Mouse (Mus musculus) brown adipose tissue, adult 24 weeks (tissue): ENCODE data around the gene Klre1. TPM values are rescaled to one million over a fixed set of nuclear protein-coding genes. Genes with fewer than 3 reads are reported as not detected.
"Not testable (repeated sequence)": the region's sequence is repeated elsewhere in the genome, so short reads cannot be mapped to it uniquely, and the experiment has no call there.

Source experiments
- H3K27ac ChIP-seq: fragments of 200-500 bp; replicated peaks from 2 replicates; pipeline ENCODE4 v1.5.1; 2012; ENCODE audit warnings: low read depth, mild to moderate bottlenecking, low read length
- H3K4me1 ChIP-seq: fragments of 200-500 bp; 2 replicates; pipeline ENCODE4 v1.6.1; 2012; ENCODE audit warnings: low read length, mixed read lengths; ENCODE audit not compliant: control insufficient read depth, insufficient read depth, insufficient read length
- H3K4me3 ChIP-seq: fragments of 200-500 bp; 2 replicates; pipeline ENCODE4 v1.5.1; 2012; ENCODE audit warnings: low read depth, mild to moderate bottlenecking, low read length, moderate library complexity; ENCODE audit not compliant: insufficient read depth
- polyA plus RNA-seq: library from polyadenylated mRNA; stranded (reverse); fragments of >200 nt; gene quantifications from 2 replicates; pipeline ENCODE4 v1.2.4, GENCODE M21; 2012; ENCODE audit not compliant: missing spikeins, insufficient read depth, insufficient read length

Klre1 gene
- polyA plus RNA-seq, 1 experiment, result not detected

DNA sequence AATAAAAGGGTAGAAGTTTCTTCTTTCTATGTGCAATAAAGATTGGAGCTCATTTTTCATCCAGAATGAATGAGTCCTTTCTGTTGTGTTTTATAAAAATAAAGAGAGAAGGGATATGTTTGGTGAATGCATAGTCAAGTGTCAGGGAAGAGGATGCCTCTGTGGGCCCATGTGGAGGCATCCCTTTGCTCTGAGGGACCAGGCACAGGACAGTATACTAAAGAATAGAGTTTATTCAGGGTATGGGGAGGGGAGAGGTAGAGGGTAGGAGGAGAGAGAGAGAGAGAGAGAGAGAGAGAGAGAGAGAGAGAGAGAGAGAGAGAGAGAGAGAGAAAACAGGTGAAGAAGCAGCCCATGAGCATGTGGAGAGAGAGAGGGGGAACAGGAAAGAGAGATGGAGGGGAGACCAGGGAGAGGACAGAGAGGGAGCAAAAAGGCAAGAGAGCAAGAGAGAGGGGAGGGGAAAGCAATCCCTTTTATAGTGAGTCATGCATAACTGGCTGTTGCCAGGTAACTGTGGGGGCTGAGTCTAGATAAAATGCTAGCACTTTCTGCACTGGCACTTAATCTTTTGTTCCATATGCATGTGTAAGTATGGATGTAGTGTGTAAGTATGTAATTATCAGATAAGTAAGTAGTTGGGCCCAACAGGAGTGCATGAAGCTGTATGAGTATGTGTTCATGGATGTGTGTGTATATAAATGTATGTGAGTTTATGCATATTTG is 20.2 kb upstream of the Klre1 start:
- no peak overlapping the region for H3K4me3 ChIP-seq
- no peaks in the 10 kb centered on the region for H3K4me1 ChIP-seq
- H3K27ac ChIP-seq, result no peak overlapping the region

DNA sequence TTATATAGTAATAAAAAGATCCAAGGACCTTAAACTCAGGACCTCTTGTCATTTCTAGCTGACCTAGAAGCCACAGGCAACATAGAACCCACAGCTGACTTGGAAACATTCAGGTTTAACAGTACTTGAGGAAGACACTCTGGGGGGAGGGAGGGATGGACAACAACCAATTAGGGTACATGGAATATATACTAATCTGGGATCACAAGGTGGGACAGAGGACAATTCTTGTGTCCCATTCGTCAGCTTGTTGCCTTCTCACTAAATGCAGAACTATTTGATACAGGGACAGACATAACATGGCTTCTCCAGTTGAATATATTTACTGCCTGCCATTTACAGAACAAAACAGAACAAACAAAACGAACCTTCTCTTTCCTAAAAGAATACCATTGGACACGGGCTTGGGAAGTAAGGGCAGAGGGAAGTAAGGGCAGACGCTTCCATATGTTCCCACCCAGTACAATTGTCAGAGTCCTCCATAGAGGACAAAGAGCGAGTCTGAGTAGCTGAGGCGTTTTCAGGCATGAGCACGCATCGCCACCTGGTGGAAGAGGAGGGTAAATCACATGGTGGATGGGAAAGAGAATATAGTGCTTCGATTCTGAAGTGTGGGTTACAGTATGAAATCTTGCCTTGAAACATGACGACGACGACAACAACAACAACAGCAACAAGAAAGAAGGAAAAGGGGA is 18.6 kb upstream of the Klre1 start:
- Histone ChIP-seq H3K4me3 (no peak overlapping the region), H3K4me1 (no peaks in the 10 kb centered on the region), H3K27ac (no peak overlapping the region)

DNA sequence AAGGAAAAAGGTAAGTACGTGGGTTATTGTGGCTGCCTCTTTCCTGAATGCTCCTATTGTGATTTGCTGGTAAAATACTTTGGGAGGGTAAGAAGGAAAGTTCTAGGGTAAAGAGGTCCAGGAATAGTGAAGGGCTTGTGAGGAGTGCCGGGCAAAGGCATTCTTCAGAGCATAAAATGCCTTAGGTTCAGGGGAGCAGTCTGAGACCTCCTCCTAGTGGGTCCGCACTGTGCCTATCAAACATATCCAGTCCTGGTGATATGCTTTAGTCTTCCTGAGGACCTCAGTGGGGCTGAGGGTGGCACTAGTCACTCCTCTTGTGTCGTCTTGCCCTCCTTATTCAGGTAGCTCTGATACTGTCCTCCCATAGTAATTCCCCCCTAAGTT is 18.1 kb upstream of the Klre1 start:
- Histone ChIP-seq H3K27ac (no peak overlapping the region), H3K4me1 (no peaks in the 10 kb centered on the region), H3K4me3 (no peak overlapping the region)

DNA sequence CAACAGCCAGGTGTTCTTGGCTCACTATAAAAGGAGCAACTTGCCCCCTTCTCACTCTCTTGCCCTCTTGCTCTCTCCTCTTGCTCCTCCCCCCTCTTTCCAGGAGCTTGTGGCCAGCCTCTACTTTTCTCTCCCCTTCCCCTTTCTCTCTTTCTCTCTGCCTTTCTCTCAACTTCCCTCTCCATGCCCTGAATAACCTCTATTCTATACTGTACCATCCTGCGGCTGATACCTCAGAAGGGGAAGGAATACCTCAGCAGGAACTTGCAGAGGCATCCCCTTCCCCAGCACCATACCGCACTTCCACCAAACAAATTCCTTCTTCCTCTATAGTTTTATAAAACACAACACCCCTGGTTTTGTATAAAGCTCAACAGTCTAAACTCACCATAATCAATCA is 12.4 kb upstream of the Klre1 start:
- no peaks in the 10 kb centered on the region for H3K4me1 ChIP-seq
- no peak overlapping the region for H3K27ac ChIP-seq
- H3K4me3 ChIP-seq, result no peak overlapping the region

DNA sequence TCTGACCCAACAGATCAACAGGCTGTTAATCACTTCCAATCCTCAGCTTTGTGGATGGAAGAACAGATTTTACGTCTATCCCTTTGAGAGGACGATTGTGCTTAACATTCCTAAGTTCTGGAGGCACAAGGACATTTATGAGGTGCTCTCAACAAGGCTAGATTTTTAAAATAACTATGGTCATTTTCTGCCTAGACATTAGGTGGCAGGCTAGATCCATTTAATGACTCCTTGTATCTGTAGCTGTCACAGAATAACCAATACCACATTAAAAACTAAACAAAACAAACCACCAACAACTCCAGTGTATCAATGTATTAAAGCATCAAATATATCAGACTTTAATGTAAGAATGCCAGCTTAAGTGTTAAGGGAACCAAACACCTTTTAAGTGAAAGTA is 2.4 kb upstream of the Klre1 start:
- Histone ChIP-seq H3K4me3 (no peak overlapping the region), H3K4me1 (no peaks in the 10 kb centered on the region), H3K27ac (no peak overlapping the region)

DNA sequence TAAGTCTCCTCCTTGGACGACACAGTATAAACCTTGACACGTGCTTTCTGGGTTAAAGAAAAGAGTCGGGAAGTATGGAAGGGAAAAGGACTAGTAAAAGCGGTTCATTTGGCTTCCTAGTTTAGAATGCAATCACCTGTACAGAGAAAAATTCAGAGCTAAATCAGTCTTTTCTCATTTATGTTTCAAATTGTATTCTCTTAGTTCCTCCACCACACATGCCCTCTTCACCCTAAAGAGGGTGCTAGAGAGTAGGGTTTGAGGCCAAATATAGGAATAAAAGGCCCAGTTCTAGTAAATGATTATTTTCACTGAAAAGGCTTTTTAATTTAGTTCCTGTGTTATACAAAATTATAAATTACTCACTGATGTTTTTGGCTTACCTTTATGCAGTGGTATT is 3.6 kb downstream of the Klre1 start:
- no peaks in the 10 kb centered on the region for H3K4me1 ChIP-seq
- H3K27ac ChIP-seq, result no peak overlapping the region
- H3K4me3 ChIP-seq, result no peak overlapping the region

DNA sequence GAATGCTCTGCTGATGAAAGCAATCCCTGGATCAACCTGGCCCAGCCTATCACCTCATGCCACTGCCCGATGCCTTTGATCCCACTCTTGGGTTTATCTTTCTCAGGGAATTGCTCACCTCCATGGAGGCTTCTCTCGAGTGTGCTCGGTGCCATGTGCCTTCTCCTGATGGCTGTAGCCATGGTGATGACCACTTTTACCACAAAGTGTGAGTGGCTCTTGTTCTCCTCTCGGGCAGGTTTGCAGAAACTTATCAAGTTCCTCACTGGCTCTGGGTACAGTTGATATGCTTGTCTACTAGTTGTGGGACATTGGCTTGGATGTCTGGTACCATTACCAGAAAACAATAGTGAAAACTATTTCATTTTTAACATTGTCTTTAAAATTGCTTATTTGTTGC is 4.2 kb downstream of the Klre1 start:
- H3K27ac ChIP-seq, result no peak overlapping the region
- no peaks in the 10 kb centered on the region for H3K4me1 ChIP-seq
- H3K4me3 ChIP-seq, result no peak overlapping the region

DNA sequence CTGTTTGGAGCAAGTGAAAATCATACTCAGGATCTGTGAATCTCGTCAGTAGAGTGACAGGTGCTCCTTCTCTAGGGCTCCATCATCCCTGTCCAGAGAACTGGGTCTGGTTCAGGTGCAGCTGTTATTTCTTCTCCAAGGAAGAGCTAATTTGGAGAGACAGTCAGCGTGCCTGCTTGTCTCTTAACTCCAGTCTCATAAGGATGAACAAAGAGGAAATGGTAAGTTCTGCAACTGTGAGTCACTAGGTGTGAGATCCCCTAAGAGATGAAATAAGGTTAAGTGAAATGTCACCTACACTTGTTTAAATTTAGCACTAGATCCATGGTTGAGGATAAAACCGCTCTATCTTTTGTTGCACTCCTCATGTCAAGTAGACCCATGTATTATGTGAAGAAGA is 5.3 kb downstream of the Klre1 start:
- H3K4me1 ChIP-seq, result no peaks in the 10 kb centered on the region
- no peak overlapping the region for H3K4me3 ChIP-seq
- no peak overlapping the region for H3K27ac ChIP-seq

DNA sequence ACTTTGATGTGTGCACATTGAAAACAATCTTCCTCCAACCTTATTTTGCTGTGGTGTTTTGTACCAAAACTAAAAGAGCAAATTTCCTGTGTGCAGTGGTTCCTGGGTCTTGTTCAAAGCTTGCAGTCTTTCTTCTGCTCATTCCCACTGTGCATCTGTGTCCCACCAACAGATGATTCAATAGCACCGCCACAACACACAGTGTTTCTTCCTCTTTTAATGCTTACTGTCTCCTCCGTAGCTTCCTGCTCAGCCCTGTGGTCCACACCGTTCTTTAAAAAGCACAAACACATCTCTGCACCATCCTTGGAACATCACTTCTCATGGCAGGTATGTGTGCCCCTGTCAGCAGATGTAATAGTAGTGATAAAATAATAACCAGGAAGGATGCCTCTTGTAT is 13.8 kb downstream of the Klre1 start, which contains the start of gene Klrd1:
Klrd1 (plus strand) TSS at position 275 of the 400 bp plus-strand sequence.
- no peaks in the 10 kb centered on the region for H3K4me1 ChIP-seq
- H3K4me3 ChIP-seq, result no peak within 1 kb of the TSS
- H3K27ac ChIP-seq, result no peak within 1 kb of the TSS

DNA sequence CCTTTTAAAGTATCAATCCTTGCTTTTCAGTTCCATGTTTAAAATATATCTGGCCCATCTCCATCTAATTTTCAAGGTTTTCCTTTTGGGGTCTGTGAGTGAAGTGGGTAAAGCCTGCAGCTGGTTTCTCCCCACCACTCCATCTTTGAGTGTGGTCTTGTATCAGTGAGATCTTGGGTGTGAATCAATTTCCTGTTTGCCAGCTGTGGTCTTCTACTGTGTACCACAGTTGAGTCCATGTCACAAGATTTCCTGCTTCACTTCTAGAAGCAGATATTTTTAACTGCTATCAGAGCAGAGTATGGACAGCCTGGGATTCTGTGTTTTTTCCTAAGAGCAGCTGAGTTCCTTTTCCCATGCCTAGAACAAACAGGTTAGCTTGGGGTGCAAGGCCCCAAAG is 30.7 kb downstream of the Klre1 start:
- Histone ChIP-seq H3K4me3 (no peak overlapping the region), H3K4me1 (no peaks in the 10 kb centered on the region), H3K27ac (no peak overlapping the region)

DNA sequence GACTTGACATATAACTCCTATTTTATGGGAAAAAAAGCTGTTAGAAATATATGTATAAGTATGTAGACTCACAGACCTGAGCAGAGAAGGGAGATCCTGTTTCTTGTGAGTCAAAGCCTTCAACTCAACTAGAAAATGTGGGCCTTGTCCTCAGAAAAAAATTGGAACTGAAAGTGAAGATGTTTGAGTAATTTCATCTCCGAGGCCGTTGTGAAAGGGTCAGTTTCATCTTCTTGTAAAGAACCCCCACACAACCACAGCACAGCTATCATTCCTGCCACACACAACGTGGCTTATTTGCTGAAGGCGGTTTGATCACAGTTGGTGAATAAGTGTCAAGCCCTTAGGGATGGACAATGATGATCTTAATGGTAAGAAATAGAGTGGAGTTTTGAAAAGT is 46.0 kb downstream of the Klre1 start, which contains the start of gene Klrk1:
Klrk1 (minus strand) TSS at position 130 of the 400 bp plus-strand sequence.
- no peak within 1 kb of the TSS for H3K4me3 ChIP-seq
- no peaks in the 10 kb centered on the region for H3K4me1 ChIP-seq

DNA sequence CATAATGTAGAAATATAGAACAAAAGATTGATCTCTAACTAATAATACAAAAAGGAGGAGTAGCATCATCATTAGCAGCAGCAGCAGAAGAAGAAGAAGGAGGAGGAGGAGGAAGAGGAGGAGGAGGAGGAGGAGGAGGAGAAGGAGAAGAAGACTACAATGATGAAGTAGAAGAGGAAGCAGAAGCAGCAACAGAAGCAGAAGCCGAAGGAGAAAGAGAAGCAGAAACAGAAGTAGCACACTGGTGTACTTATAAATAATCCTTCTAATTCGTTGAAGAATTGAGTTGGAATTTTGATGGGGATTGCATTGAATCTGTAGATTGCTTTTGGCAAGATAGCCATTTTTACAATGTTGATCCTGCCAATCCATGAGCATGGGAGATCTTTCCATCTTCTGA is 53.3 kb downstream of the Klre1 start:
- H3K4me3 ChIP-seq, H3K4me1 ChIP-seq, H3K27ac ChIP-seq: not testable (repeated sequence)

More for the DNA sequence above, 46.0 kb downstream of the Klre1 start, which contains the start of gene Klrk1:
- H3K27ac ChIP-seq, result no peak within 1 kb of the TSS

Other genes with a start within 250 kb of the Klre1 start
- not detected in 2 replicates for gene 4922502D21Rik, start 246.1 kb upstream of the Klre1 start, polyA plus RNA-seq
- 2.7 and 6.3 TPM in 2 replicates for gene Clec12a, start 235.2 kb upstream of the Klre1 start, polyA plus RNA-seq
- gene Clec12b, start 192.0 kb upstream of the Klre1 start, polyA plus RNA-seq, result not detected in 2 replicates
- gene Clec1b, start 180.6 kb upstream of the Klre1 start, polyA plus RNA-seq, result not detected in 2 replicates
- gene Clec9a, start 169.0 kb upstream of the Klre1 start, polyA plus RNA-seq, result 0.63 TPM in 1 of 2 replicates, not detected in the other
- 2.1 and 2.5 TPM in 2 replicates for gene Clec1a, start 125.9 kb upstream of the Klre1 start, polyA plus RNA-seq
- not detected in 2 replicates for gene Olr1, start 70.7 kb upstream of the Klre1 start, polyA plus RNA-seq
- not detected in 2 replicates for gene Tmem52b, start 65.3 kb upstream of the Klre1 start, polyA plus RNA-seq
- gene Gabarapl1, start 44.7 kb upstream of the Klre1 start, polyA plus RNA-seq, result 111 and 147 TPM in 2 replicates
- 2.0 TPM in 1 of 2 replicates, not detected in the other for gene Klrd1, start 13.9 kb downstream of the Klre1 start, polyA plus RNA-seq
- gene Klrk1, start 46.0 kb downstream of the Klre1 start, polyA plus RNA-seq, result 0.83 and 1.1 TPM in 2 replicates
- not detected in 2 replicates for gene Klrc3, start 65.4 kb downstream of the Klre1 start, polyA plus RNA-seq
- gene Klrc2, start 82.8 kb downstream of the Klre1 start, polyA plus RNA-seq, result not detected in 2 replicates
- not detected in 2 replicates for gene Klrc1, start 101.1 kb downstream of the Klre1 start, polyA plus RNA-seq
- gene Klri1, start 139.2 kb downstream of the Klre1 start, polyA plus RNA-seq, result not detected in 2 replicates
- not detected in 2 replicates for gene Klri2, start 162.6 kb downstream of the Klre1 start, polyA plus RNA-seq
- not detected in 2 replicates for gene Gm156, start 206.4 kb downstream of the Klre1 start, polyA plus RNA-seq